Mouse (Mus musculus) kidney, postnatal 14 days (tissue): Measurements from ENCODE around the gene Olfr552.
"Not testable (repeated sequence)": the region's sequence is repeated elsewhere in the genome, so short reads cannot be mapped to it uniquely, and the experiment has no call there.

Source experiments
- DNase-seq: peaks from one replicate; pipeline ENCODE4 v3.0.0; 2022; ENCODE audit warnings: mixed read lengths

Gene Olfr552

DNA sequence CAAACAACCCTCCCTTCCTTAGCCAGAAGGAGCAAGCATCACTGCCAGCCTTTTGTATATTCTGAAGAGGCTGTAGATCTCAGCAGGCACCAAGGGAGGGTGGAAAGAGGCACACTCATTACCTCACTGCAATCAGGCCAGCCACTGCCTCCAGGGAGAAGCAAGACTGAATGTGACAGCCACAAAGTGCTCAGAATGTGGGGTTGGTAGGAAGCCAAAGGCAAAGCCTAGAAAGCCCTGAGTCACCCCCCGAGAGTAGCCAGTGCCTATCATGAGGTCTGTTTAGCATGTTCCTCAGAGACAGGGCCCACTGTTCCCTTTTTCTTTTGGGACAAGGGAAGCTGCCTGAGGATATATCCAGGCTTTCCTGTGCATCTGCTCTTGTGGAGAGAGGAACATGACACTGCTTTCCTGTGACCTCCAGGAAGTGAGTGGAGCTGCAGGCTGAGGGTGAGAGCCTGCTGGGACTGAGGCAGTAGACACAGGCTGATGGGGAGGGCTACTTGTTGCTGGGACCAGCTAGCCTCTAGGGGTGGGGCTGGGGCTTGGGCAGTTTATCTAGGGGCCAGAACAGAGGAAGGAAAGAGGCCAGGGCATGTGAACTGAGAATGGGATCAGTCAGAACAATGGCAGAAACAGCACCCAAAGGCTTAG, at the start of gene Olfr552:
Olfr552 (plus strand) TSS at position 393 of the 654 bp plus-strand sequence.
- no peak for DNase-seq

DNA sequence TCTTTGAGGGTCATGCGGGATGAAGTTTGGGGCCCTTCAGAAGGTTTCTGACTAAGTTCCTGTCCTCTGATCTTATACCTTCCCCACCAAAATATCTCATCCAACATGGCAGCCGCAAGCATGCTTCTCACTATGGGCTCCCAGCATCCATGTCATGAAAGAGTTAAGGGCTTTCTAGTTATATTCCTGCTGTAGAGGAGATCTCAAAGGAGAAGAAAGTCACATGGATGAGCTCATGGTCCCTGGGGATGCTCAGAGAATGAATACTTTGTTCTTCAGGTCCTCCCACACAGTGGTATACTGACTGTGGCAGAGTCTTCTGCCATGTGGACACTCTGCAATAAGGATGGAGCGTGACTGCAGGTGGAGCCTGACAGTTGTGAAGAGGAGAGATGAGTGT, 48.0 kb upstream of the Olfr552 start, which contains the start of gene Olfr549:
Olfr549 (plus strand) TSS at position 301 of the 400 bp plus-strand sequence.
- DNase-seq: no peak

DNA sequence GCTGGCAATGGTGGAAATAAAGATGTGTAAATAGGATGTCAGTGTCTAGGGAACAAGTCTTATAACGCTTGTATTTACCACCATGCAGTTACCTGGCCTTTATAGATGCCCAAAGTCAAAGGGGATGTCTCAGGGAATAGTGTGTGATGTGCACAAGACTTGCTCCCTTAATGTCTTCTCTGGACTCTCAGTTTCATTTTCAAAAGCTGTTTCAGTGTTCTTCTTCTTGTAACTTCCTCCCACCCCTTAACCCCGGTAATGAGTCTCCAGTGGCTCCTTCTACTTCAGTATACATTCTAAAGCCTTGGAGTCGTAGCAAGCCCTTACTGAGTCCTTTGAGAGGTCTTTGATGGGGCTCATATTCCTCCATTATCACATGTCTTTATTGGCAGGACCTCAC, 44.3 kb upstream of the Olfr552 start:
- DNase-seq: no peak

DNA sequence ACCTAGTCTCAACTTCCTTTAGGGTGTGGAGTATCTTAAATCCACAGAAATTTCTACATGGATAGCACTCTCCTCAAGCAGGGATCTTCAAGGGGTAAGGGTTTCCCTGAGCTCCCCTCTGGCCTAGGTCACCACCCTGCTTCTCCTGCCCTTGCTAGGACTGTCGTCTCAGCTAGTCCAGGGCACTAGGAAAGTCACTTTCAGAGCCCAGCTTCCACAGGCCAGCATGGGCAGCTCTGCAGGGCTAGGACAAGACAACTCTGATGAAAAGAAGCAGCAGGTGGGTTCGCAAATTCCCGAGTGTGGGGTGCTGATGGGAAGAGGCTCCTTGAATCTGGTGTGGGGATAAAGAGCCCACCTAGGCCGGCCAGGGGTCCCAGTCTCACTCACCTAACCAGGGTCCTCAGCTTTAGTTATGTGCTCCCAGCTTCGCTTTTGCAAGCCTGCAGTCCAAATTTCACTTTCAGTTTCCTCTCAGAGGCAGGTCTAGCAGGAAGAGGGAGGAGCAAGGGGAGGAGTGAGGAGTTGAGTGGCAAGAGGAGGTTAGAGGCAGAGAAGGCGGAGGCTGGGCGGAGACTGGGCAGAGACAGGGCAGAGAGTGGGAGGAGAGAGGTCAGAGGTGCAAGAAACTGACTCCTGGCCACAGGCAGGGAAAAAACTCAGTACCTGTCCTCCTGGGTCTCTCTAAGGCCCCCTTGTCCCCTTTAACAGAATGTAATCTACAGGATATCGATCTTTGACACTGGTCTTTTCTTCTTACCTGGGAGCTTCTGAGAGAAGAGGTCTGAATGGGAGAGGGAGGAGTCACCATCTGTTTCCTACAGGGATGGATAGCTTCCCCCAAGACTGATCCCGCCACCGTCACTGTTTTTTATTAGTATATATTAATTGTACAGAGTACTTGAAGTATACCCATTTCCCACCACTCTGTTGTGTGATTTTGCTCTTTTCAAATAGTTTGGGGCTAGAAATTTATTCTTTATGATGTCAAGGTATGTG, 32.3 kb upstream of the Olfr552 start, which contains the start of gene Trim21:
Trim21 (minus strand) TSS at position 488 of the 999 bp plus-strand sequence.
- DNase-seq: peak; percentile 92

DNA sequence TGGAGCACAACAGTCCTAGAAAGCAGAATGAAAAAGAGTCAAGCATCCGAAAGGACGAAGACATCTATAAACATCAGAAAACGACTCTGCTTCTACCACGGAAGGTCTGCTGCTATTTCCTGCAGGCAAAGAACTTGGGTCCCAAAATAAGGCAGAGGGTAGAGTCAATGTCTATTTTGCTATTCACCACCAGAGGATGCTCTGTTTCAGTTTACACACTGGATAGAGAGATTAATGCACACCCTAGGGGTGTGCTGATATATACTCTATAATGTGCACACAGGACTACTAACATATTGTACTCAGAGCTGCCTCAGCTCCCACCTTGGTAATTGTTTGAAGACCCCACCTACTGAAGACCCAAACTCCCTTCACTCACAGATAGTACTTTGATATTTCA, 31.4 kb upstream of the Olfr552 start:
- DNase-seq: no peak

DNA sequence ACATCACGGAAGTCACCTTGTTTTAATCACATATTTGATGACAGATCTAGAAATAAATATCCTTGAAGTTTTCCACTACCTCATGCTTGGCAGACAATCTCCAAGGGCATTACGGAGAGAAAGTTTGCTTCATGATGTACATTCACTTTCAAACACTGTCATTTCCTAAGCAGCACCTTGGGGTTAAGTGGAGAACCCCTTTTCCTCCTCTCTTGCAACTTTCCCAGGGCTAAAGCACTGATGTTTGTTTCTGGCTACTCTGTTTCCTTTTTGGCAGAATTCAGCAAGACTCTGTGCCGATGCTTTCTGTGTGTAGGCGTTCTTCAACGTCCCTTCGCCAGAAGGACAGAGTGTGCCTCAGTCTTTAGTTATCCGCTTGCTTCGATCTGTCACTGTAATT, 26.4 kb upstream of the Olfr552 start, which contains the start of gene Olfr550:
Olfr550 (plus strand) TSS at position 301 of the 400 bp plus-strand sequence.
- DNase-seq: no peak

DNA sequence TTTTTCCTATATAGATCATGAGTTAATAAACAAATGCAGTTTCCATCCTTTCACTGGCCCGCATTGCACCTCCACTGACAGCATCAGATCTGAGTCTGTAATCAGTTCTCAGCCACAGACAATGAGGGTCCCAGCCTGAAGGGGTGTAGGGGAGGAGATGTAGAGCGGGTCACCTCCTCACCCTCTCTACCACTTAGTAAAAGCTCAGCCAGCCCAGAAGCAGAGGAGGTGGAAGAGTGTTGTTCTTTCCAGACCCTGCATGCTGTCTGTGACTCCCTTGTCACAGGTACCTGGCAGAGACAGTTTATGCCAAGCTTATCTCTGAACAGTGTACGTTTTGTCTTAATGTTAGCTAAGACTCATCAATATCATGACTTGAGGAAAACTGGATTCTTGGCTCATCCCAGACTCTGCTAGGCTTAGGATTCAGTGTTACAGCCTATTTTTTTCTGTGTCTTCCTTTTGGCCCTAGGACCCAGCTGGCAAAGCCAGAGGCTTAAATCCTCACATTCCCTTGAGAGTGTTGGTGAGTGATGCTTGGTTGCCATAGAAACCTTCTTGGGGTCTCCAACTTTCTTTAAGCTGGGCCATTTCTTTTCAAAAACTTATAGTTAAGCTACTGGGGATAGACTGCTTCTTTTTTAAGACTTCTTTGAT, 24.3 kb upstream of the Olfr552 start:
- DNase-seq: no peak

DNA sequence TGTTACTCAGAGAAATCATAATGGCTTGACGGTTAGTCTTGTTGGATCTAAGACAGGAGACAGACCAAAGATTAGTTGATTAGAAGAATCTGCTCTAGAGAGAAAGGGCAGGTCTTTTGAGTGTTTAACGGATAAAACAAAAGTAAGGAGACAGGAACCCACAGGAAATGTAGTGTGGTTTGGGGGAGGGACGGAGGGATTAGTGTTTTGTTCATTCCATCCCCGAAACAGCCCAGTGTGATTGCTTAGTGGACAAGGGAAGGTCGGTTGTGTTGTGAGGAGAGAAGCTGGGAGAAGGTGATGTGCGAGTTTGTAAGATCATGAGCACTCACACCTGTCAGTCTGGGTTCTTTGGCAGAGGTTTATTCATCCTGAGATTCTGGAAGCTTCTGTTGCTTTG, 21.6 kb upstream of the Olfr552 start:
- no peak for DNase-seq

DNA sequence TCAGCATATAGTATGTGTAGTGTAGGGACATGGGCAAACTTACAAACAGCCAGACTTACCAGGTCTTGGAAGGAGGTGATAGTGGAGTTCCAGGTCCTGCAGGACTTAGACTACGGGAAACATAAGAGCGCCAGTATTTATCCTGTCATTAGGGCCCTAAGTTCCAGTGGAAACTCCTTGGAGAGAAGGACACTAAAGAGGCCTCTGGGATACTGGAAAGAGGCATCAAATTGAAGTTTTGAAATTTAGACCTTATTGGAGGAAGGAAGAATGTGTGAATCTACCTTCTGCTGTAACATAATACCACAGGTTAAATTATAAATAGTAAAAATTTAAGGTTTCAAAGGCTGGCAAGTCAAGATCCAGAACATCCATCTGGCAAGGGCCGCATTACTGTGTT, 5.8 kb upstream of the Olfr552 start, which contains the start of gene Olfr551:
Olfr551 (minus strand) TSS at position 101 of the 400 bp plus-strand sequence.
- DNase-seq: no peak

DNA sequence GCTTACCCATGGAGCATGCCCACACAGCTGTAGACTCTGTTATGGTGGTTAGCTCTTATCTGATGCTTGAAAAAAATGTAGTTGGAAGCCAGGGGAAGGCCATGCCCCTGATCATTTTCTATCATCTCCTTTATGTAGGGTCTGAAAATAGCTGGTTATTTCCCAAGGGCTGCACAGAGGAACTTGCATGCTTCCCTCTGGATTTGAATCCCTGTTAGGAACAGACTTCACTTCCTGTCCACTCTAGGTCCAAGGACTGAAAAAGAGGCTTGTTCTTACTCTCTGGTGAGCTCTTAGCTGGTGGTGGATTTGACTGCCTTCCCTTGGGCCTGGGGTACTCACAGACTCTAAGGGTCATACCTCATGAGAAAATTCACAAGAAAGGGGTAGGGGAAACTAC, 20.5 kb downstream of the Olfr552 start, which contains the start of gene Olfr553:
Olfr553 (minus strand) TSS at position 101 of the 400 bp plus-strand sequence.
- DNase-seq: no peak

DNA sequence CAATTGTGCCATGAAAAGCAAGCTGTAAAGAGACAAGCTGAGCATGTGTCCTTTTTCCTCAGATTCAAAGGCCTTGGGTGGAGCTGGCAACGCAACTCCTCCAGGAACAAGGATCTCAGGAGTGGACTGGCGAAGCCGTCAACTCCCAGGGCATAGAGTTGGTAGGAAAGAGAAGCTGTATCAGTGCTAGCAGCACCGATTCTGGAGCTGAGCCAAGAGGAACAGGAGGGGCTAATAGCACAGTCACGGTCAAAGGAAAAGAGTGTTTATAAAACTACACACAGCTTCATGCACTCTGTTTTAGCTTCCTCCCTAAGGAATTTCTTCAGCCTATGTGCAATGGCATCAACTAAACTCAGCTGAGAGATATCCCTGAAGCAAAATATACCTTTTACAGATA, 22.0 kb downstream of the Olfr552 start:
- DNase-seq: no peak

DNA sequence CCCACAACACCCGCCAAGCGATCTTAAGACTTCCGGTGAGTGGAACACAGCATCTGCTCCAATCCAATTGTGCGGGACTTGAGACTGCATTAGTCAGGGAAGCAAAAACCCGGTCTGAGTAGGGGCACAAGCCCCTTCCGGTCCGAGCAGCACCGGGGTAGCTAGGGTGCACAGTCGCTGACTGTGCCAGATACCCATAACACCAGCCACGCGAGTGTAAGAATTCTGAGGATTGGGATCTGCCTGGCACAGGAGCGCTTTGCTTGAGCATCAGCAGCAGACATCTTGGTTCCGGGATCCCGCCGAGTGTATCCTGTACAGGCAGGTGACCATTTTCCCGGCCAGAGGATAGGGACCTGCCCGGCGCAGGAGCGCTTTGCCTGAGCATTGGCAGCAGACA, 22.8 kb downstream of the Olfr552 start:
- DNase-seq: not testable (repeated sequence)

DNA sequence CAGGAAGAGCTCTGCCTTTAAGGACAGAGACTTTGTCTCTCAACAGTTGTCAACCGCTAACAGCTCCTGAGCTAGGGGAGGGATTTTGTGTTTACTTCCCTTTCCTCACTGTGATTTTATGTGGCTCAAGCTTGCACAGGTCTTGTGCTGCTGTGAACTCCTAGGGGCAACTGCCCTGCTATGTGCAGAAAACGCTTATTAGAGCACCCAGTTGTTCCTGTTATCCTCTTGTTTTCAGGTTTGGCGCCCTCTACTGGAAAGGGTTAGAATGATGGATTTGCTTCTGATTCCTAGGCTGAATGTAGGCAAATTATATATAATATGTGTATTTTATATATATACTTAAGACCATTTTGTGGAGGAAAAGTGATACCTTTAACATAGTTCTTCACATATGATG, 39.1 kb downstream of the Olfr552 start:
- DNase-seq: peak; percentile 51

DNA sequence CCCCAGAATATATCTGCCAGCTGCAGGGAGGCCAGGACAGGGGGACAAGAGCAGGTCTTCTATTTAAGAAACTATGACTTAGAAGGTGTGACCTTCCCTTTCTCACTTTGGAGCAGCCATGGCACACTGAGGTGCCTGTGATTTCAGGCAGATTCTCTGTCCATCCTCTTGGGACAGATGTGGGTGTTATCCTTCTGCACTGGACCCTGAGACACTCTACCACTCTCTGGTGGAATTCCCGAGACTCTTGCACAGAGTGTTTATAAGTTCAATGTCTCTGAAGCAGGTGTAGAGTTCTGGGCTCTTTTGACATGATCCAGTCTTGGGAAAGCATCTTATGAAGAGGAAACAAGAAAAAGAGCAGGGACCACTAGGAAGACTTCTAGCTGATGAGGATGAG, 40.6 kb downstream of the Olfr552 start, which contains the start of gene Olfr554:
Olfr554 (plus strand) TSS at position 301 of the 400 bp plus-strand sequence.
- no peak for DNase-seq

DNA sequence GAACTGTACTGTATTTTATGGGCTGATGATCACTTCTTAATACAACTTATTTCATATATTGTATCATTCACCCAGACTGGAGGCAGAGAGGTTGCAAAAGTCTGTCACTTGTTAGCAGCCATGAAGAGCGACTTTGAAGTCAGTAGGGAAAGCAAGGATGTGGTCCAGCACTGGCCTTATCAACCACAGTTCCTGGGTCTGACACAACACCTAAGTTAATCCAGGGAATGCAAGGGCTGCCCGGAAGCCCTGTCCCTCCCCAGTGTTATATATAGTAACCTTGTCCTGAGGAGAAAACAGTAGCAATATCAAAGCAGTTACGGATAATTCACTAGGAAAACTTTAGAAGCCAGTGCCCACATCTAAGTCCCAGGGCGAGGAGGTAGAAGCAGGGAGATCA, 47.4 kb downstream of the Olfr552 start:
- not testable (repeated sequence) for DNase-seq
